Mouse (Mus musculus) forelimb bud, embryonic 11.5 days (tissue): ENCODE measurements at regions not wholly inside any gene's neighbourhood (a gene's known extent, or its start where the extent isn't known, plus 50 kb on each side); places are given as distances from the start of the nearest gene placed in this dataset.
A peak's percentile ranks its signal among the peaks of the same experiment; 100 is the strongest.
"Not testable (repeated sequence)": the region's sequence is repeated elsewhere in the genome, so short reads cannot be mapped to it uniquely, and the experiment has no call there.

Experiments used
- DNase-seq: peaks from one replicate; pipeline ENCODE4 v3.0.0-alpha.2; 2012; ENCODE audit warnings: low read depth, low spot score

GRCm38 (mm10) chr11:48657851-48658250, 142.3 kb upstream of the Rack1 start:
- no peak for DNase-seq

- no peak for DNase-seq
Measured at GRCm38 (mm10) chr11:48661641-48662040, 138.5 kb upstream of the Rack1 start.

- no peak for DNase-seq
Measured at GRCm38 (mm10) chr11:48684781-48685314, 115.3 kb upstream of the Rack1 start.

- no peak for DNase-seq
Measured at GRCm38 (mm10) chr11:48690070-48690469, 110.1 kb upstream of the Rack1 start.

GRCm38 (mm10) chr11:48696352-48696751, 103.8 kb upstream of the Rack1 start:
- peak; percentile 74 for DNase-seq

GRCm38 (mm10) chr11:48697191-48697590, 102.9 kb upstream of the Rack1 start:
- DNase-seq = no peak

GRCm38 (mm10) chr11:48707192-48707591, 92.9 kb upstream of the Rack1 start:
- DNase-seq = no peak

- DNase-seq = no peak
Measured at GRCm38 (mm10) chr11:48710972-48711371, 89.2 kb upstream of the Rack1 start.

- no peak for DNase-seq
Measured at GRCm38 (mm10) chr11:48724068-48724467, 76.1 kb upstream of the Rack1 start.

GRCm38 (mm10) chr11:48730826-48731225, 69.3 kb upstream of the Rack1 start:
- not testable (repeated sequence) for DNase-seq

- DNase-seq = no peak
Measured at GRCm38 (mm10) chr11:48746503-48746902, 53.6 kb upstream of the Rack1 start.

GRCm38 (mm10) chr11:48748066-48748465, 52.1 kb upstream of the Rack1 start:
- DNase-seq = no peak
